Mouse (Mus musculus): ENCODE measurements around the gene Olfr199. TPM values are rescaled to one million over a fixed set of nuclear protein-coding genes. Genes with fewer than 3 reads are reported as not detected.

Olfr199 gene
- polyA plus RNA-seq (2014; fragmentation: Illumina TruSeq; extraction: RNeasy Lipid Tissue Mini Kit (QIAGEN cat#74804); ENCODE audit: low read depth, low replicate concordance) = not detected

GRCm38 (mm10) chr16:59219667-59220066 is at the start of gene Olfr199:
Gene Olfr199 (minus strand): TSS chr16:59219767.

GRCm38 (mm10) chr16:59203433-59203832 is 16.1 kb downstream of the Olfr199 start, which contains the start of gene Olfr198:
Gene Olfr198 (minus strand): TSS chr16:59203533.

DNA sequence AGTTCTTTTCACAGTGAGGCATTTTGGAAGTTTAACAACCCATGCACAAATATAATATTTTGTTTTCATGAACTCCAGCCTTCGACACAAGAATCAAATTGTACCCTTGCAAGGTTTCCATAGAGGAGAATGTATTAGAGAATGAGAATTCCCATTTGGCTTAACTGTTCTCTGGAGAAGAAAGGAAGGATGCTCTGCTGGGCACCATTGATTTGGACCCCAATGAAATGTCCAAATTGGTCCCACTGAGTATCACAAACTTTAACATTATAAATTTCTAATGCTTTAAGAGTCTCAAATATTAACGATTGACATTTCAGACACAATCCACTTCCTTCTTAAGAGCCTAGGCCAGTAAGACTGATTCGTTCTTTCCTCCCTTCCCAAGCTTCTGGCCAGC is 49.2 kb downstream of the Olfr199 start, which contains the start of gene Olfr196:
Olfr196 (minus strand) TSS at position 101 of the 400 bp plus-strand sequence.

Other genes starting within 250 kb of the Olfr199 start
- not detected for gene Olfr183, start 224.4 kb downstream of the Olfr199 start, polyA plus RNA-seq (2014; fragmentation: Illumina TruSeq; extraction: RNeasy Lipid Tissue Mini Kit (QIAGEN cat#74804); ENCODE audit: low read depth, low replicate concordance)
- gene Olfr186, start 189.5 kb downstream of the Olfr199 start, polyA plus RNA-seq (2014; fragmentation: Illumina TruSeq; extraction: RNeasy Lipid Tissue Mini Kit (QIAGEN cat#74804); ENCODE audit: low read depth, low replicate concordance) = not detected
- not detected for gene Olfr187, start 180.0 kb downstream of the Olfr199 start, polyA plus RNA-seq (2014; fragmentation: Illumina TruSeq; extraction: RNeasy Lipid Tissue Mini Kit (QIAGEN cat#74804); ENCODE audit: low read depth, low replicate concordance)
- gene Olfr190, start 141.8 kb downstream of the Olfr199 start, polyA plus RNA-seq (2014; fragmentation: Illumina TruSeq; extraction: RNeasy Lipid Tissue Mini Kit (QIAGEN cat#74804); ENCODE audit: low read depth, low replicate concordance) = not detected
- gene Olfr191, start 129.9 kb downstream of the Olfr199 start, polyA plus RNA-seq (2014; fragmentation: Illumina TruSeq; extraction: RNeasy Lipid Tissue Mini Kit (QIAGEN cat#74804); ENCODE audit: low read depth, low replicate concordance) = not detected
- gene Olfr193, start 107.9 kb downstream of the Olfr199 start, polyA plus RNA-seq (2014; fragmentation: Illumina TruSeq; extraction: RNeasy Lipid Tissue Mini Kit (QIAGEN cat#74804); ENCODE audit: low read depth, low replicate concordance) = not detected
- gene Olfr194, start 98.7 kb downstream of the Olfr199 start, polyA plus RNA-seq (2014; fragmentation: Illumina TruSeq; extraction: RNeasy Lipid Tissue Mini Kit (QIAGEN cat#74804); ENCODE audit: low read depth, low replicate concordance) = not detected
- not detected for gene Olfr195, start 72.7 kb downstream of the Olfr199 start, polyA plus RNA-seq (2014; fragmentation: Illumina TruSeq; extraction: RNeasy Lipid Tissue Mini Kit (QIAGEN cat#74804); ENCODE audit: low read depth, low replicate concordance)
- not detected for gene Olfr196, start 49.3 kb downstream of the Olfr199 start, polyA plus RNA-seq (2014; fragmentation: Illumina TruSeq; extraction: RNeasy Lipid Tissue Mini Kit (QIAGEN cat#74804); ENCODE audit: low read depth, low replicate concordance)
- gene Olfr198, start 16.2 kb downstream of the Olfr199 start, polyA plus RNA-seq (2014; fragmentation: Illumina TruSeq; extraction: RNeasy Lipid Tissue Mini Kit (QIAGEN cat#74804); ENCODE audit: low read depth, low replicate concordance) = not detected
- not detected for gene Olfr201, start 52.9 kb upstream of the Olfr199 start, polyA plus RNA-seq (2014; fragmentation: Illumina TruSeq; extraction: RNeasy Lipid Tissue Mini Kit (QIAGEN cat#74804); ENCODE audit: low read depth, low replicate concordance)
- not detected for gene Olfr202, start 67.0 kb upstream of the Olfr199 start, polyA plus RNA-seq (2014; fragmentation: Illumina TruSeq; extraction: RNeasy Lipid Tissue Mini Kit (QIAGEN cat#74804); ENCODE audit: low read depth, low replicate concordance)
- gene Olfr203, start 79.1 kb upstream of the Olfr199 start, polyA plus RNA-seq (2014; fragmentation: Illumina TruSeq; extraction: RNeasy Lipid Tissue Mini Kit (QIAGEN cat#74804); ENCODE audit: low read depth, low replicate concordance) = not detected
- not detected for gene Olfr204, start 98.5 kb upstream of the Olfr199 start, polyA plus RNA-seq (2014; fragmentation: Illumina TruSeq; extraction: RNeasy Lipid Tissue Mini Kit (QIAGEN cat#74804); ENCODE audit: low read depth, low replicate concordance)
- not detected for gene Olfr205, start 111.4 kb upstream of the Olfr199 start, polyA plus RNA-seq (2014; fragmentation: Illumina TruSeq; extraction: RNeasy Lipid Tissue Mini Kit (QIAGEN cat#74804); ENCODE audit: low read depth, low replicate concordance)
- gene Olfr206, start 129.5 kb upstream of the Olfr199 start, polyA plus RNA-seq (2014; fragmentation: Illumina TruSeq; extraction: RNeasy Lipid Tissue Mini Kit (QIAGEN cat#74804); ENCODE audit: low read depth, low replicate concordance) = not detected
- not detected for gene Olfr209, start 144.2 kb upstream of the Olfr199 start, polyA plus RNA-seq (2014; fragmentation: Illumina TruSeq; extraction: RNeasy Lipid Tissue Mini Kit (QIAGEN cat#74804); ENCODE audit: low read depth, low replicate concordance)
- gene Gabrr3, start 187.6 kb upstream of the Olfr199 start, polyA plus RNA-seq (2014; fragmentation: Illumina TruSeq; extraction: RNeasy Lipid Tissue Mini Kit (QIAGEN cat#74804); ENCODE audit: low read depth, low replicate concordance) = not detected